Mouse (Mus musculus): ENCODE results near the gene Ikzf4. TPM values are rescaled to one million over a fixed set of nuclear protein-coding genes. Genes with fewer than 3 reads are reported as not detected.
A peak's percentile ranks its signal among the peaks of the same experiment; 100 is the strongest.
"Not testable (repeated sequence)": the region's sequence is repeated elsewhere in the genome, so short reads cannot be mapped to it uniquely, and the experiment has no call there.

Ikzf4 gene
- total RNA-seq, 4 experiments from 2014 or later: 1.6 to 10.8 (median 3.7) TPM

DNA sequence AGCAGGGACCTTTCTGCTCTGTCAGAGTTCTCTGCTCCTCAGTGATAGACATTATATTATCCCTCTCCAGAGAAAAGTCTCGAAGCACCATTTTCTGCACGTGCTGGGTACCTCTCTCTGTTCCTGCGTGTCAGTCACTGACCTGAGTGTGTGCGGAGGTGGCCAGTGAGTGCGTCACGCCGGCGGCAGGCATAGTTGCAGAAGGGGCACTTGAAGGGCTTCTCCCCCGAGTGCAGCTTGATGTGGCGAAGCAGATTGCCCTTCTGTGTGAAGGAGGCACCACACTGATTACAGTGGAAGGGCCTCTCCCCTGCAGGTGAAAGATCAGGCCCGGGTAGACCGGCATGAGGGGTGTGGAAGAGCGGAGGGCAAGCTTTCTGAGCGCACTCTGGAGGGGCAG, 5.8 kb downstream of the Ikzf4 start:
- no peak for DNase-seq

DNA sequence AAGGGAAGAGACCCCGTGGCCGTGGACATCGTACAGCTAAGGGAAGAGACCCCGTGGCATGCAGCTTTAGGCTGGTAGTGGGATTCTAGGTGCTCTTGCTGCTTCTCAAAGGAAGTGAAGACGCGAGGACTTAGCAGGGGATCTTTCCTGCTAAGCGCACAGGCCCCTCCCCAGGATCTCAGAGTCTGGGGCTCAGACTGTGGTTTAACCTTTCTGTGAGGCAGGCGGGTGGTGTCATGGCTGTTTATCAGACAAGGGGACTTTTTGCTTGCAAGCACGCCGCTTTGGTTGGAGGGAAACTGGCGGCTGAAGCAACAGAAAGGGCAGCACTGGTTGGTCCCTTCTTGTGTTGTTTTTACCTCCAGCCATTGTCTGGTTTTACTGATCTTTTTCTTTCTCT, 8.8 kb downstream of the Ikzf4 start:
- DNase-seq: no peak

DNA sequence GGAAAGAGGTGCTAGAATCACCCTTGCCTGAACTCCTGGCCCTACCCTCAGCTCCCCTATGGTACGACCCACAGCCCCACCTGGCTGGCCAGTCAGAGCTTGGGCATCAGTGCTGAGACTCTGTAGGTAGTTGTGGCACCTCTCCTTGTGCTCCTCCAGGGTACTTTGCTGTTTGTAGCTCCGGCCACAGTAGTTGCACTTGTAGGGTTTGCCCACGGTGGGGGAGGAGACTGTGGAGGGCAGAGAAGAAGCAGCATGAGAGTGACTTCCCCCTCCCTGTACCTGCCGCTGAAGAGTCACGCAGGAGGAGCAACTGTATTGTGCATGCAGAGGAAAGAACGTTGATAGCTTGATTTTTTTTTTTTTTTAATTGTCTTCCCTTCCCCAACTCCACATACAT, 9.2 kb downstream of the Ikzf4 start:
- no peak for DNase-seq

DNA sequence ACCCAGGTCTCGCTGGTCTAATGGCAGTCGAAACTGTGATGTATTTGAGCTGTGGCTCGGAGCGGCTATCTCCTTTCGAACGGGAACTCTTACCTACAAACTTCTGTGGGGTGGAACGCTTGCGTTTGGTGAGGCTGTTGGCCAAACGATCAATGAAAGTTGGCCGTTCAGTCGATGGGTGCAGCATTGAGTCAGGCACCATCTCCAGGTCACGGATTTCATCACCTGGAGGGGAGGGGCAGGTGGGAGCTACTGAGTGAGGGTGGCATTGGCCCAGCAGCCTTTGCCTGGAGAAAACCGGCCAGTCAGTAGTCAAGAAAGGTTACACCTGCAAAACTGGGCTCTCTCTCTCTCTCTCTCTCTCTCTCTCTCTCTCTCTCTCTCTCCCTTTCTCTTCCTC, 10.1 kb downstream of the Ikzf4 start:
- DNase-seq: no peak

DNA sequence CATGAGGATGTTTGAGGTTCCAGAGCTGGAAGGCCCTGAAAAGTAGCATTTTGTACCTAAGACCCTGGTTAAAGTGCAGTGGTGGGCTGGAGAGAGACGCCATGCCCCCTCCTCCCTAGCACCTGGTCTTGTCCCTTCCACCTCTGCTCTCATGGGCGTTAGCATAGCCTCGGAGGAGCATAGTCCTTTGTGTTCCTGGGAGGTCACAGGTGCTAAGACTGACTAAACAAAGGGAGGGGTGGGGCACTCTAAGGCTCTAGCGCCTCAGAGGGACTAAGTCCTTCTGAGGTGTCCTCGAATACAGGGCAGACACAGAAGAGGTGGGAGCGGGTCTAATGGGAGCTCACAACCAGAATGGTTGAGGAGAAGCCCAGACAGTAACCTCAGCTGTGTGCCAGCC, 14.2 kb downstream of the Ikzf4 start:
- no peak for DNase-seq

DNA sequence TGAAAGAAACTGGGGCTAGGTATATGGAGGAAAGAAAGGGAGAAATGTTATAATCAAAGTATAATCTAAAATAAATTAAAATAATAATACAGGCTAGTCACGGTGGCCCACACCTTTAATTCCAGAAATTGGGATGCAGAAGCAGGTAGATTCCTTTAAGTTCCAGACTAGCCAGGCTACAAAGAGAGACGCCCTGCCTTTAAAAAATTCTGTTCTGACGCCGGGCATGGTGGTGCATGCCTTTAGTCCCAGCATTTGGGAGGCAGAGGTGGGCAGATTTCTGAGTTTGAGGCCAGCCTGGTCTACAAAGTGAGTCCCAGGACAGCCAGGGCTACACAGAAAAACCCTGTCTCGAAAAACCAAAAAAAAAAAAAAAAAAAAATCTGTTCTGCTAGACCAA, 15.5 kb downstream of the Ikzf4 start:
- not testable (repeated sequence) for DNase-seq

DNA sequence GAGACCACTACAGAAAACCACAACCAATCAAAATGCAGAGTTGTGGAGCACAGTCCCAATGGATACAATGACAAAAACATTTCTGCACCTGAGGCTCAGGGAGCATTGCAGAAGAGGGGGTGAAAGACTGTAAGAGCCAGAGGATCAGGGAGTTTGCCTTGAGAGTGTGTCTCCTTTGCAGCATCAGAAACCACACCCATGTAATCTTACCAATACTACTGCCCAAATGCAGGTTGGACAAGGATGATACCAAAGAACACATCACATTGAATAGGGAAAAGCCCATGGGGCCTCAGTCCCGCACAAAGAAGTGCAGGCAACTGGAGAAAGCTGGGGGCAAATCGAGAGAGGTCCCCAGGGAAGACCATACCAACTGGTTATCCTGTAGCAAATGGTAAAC, 16.0 kb downstream of the Ikzf4 start:
- DNase-seq: no peak

DNA sequence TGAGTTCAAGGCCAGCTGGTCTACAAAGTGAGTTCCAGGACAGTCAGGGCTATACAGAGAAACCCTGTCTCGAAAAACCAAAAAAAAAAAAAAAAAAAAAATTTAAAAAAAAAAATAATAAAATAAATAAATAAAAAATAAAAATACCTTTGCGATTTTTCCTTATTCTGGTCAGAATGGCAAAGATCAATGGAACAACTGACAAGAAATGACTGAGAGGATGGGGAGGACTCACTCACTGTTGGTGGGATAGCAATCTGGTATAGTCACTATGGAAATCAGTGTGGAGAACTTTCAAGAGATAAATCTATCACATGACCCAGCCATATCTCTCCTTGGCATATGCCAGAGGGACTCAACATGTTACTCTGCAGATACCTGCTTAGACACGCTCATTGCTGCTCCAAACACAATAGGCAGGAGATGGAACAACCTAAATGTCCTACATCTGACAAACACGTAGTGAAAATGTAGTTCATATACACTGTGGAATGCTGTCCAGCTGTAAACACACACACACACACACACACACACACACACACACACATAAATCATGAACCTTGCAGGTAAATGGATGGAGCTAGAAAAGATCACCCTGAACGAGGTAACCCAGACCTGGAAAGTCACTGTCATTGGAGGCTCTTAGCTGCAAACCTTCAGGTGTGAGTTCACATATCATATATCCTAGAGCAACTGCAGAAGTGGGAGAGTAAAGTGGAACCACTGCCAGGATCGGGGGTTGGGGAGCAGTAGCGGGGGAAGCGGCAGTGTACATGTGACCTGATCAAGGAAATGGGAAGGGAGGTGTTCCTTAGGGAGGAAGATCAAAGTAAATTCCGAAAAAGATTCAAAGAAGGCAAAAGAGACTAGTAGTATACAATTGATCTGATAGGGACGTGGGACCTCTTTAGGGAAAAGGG, 18.1 kb downstream of the Ikzf4 start:
- DNase-seq: no peak

DNA sequence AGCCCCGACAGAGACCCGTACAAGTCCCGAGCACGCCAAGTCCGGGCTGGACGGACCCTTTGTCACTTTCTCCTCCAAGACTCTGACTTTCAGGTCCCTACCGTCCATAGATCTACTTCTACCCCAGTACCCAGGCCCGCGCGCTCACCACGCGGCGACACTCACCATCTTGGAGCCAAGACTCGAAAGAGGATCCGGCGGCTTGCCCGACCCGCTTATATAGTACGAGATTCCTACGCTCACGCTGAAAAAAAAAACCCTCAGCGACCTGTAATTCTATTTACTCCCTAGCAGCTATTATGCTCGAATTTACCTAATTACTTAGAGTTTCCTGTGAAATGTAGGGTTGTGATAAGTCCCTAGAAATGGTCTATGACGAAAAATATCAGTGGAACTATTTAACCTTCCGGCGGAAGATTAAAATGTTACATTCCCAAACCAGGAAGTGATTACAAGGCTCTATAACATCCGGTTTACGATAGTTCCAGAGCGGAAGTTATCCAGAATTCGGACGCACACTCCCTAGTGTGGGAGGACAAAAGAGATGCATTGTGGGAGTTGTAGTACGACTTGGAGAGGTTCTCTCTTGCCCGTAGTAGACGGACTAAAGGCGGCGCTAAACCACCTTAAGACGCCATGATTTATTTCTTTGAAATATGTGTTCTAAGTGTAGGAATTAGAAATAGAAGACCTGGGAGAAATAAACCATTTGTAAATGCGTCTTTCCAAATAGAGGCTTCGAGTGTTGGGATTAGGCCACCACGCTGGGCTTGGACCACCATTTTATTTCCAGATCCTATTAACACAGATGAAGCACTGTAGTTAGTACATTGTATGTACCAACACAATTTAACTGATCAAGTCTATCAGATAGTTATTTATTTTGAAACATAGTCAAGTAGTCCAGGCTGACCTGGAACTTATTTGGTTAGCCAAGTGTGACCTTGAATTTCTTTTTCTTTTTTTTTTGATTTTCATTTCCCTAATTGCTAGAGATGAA, 19.2 kb downstream of the Ikzf4 start, which contains the start of gene Rps26:
Gene Rps26 (minus strand): TSS at position 437 of the 1,000 bp plus-strand sequence.
- peak; percentile 91 for DNase-seq

DNA sequence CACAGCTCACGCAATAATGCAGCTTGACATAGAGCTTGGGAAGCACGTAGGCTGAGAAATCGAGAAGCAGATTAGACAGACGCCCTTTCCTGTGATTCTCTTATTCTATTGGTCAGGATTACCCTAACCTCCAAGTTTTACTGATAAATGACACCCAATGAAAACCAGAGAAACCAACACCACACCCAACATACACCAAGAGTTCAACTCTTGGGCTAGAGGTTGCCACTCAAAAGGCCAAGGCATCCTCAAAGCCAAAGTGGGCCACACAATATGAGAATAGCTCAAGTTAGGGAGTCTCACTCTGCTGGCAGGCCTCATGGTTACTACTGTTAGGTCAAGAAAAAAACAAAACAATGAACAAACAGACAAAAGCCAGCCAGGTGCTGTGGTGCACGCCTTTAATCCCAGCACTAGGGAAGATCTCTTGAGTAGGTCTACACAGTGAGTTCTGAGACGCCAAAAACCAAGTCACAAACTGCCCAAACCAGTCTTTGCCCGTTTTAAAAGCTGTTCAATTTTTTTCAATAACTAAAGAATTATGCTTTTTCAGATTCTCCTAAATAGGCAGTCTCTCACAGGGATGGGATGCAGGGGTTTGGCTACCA, 20.4 kb downstream of the Ikzf4 start:
- no peak for DNase-seq

DNA sequence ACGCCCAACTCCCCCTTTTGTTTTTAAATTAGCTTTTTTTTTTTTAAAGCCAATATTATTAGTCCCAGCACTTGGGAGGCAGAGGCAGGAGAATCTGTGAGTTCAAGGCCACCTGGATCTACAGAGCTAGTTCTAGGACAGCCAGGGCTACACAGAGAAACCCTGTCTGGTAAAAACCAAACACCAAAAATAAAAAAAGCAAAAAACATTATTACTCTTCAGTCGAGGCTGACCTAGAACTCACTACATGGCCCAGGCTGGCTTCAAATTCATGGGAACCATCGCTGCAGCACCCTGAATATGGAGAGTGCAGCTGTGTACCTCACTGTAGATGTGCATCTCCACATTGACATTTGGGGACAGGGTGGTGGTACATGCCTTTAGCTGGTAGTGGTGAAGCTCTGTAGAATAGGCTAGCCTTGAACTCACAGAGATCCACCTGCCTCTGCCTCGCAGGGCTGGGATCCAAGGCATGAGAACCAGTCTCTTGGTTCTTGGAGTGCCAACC, 22.6 kb downstream of the Ikzf4 start:
- not testable (repeated sequence) for DNase-seq

DNA sequence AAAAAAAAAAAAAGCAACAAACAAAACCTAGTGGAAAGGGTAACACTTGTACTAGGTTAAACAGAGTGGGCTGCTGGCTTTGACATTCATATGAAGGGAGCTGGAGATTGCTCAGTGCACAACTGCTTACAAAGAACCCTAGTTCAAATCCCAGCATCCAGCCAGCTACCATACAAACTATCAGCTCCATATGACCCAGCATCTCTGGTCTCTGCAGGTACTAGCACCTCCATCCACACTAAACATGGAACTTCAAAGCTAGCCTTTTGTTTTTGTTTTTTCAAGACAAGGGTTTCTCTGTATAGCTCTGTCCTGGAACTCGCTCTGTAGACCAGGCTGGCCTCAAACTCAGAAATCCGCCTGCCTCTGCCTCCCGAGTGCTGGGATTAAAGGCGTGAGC, 23.1 kb downstream of the Ikzf4 start:
- no peak for DNase-seq

DNA sequence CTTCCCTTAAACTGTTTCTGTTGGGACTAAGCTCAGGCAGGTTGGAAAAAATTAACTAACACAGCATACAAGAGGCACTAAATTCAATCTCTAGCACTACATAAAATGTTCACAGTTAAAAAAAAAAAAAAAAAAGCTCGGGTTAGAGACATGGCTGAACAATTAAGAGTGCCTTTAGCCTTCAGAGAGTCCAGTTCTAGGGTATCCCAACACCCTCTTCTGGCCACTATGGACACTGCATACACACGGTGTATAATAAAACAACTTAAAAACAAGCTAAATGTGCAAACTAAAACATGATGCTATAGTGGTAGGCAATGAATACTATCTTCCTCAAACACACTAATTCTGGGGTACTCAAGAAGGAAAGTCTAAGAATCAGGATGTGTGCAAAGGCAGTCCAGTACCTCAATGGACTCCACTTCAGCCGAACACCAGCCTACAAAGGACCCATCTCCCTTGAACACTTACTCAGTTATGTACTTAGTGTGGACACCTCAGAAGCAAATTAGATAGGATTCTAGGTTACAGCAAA, 23.7 kb downstream of the Ikzf4 start:
- DNase-seq: no peak

DNA sequence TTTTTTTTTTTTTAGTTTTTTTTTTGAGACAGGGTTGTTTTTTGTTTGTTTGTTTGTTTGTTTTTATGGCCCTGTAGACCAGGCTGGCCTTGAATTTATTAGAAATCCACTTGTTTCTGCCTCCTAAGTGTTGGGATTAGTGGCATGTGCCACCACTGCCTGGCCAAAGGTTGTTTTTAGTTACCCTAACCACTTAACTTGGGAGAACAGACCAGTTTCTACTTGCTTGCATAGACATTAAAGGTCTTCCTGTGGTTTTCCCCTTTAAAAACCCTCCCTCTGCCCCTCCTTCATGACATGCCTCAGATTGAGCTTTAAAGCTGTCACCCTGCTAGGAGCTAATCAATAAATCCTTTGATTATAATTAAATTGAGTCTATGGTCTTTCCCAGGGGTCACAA, 25.6 kb downstream of the Ikzf4 start:
- DNase-seq: no peak

DNA sequence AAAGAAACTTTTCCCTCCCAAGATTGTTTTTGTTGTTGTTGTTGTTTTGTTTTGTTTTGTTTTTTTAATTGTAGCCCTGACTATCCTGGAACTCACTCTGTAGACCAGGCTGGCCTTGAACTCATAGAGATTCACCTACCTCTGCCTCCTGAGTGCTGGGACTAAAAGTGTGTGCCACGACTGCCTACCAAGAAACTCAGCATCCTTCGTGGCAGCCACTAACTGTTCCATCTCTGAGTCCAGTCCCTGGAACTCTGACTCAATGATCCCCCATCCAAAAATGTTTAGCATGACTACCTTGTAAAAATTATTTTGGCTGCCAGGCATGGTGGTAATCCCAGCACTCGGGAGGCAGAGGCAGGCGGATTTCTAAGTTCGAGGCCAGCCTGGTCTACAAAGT, 26.6 kb downstream of the Ikzf4 start:
- DNase-seq: not testable (repeated sequence)

DNA sequence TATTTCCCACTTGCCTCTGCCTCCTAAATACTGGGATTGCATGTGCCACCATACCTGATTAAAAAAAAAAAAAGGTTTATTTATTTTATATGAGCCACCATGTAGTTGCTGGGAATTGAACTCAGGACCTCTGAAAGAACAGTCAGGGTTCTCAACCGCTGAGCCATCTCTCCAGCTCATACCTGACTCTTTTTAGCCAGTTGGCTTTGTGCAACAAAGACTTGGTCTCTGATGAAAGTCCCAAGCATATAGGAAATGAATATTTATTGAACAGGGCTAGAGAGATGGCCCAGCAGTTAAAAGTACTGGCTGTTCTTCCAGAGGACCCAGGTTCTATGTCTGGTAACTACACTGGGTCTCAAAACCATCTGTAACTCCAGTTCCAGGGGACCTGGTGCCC, 27.2 kb downstream of the Ikzf4 start:
- no peak for DNase-seq

DNA sequence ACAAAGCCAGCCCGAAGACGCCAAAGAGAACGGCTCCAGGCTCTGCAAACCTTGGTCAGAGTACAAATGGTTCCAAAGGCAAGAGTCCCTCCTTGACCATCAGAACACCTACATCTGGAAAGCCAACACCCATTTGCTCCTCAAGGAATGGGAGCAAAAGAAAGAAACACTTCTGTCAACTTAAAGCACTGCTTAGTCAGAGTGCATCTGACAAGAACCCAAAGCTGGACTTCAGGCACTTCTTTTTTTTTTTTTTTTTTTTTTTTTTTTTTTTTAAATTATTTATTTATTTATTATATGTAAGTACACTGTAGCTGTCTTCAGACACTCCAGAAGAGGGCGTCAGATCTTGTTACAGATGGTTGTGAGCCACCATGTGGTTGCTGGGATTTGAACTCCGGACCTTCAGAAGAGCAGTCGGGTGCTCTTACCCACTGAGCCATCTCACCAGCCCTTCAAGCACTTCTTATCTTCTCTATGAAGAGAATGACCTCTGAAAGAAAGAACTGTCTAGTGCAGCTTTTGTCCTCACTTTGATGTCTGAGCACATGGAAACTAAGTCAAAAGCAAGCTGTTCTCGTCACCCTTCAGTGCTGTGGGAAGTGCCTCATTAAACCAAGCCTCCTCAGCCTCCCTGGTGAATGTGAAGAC, 29.9 kb downstream of the Ikzf4 start:
- DNase-seq: not testable (repeated sequence)

DNA sequence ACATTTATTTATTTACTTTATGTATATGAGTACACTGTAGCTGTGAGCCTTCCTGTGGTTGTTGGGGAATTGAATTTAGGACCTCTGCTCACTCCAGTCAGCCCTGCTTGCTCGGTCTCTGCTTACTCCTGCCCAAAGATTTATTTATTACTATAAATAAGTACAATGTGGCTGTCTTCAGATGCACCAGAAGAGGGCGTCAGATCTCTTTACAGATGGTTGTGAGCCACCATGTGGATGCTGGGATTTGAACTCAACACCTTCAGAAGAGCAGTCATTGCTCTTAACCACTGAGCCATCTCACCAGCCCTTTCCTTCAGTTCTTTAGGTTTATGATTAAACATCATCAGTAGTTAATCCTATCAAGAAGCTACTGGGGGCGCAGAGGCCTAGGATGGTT, 30.9 kb downstream of the Ikzf4 start:
- no peak for DNase-seq

DNA sequence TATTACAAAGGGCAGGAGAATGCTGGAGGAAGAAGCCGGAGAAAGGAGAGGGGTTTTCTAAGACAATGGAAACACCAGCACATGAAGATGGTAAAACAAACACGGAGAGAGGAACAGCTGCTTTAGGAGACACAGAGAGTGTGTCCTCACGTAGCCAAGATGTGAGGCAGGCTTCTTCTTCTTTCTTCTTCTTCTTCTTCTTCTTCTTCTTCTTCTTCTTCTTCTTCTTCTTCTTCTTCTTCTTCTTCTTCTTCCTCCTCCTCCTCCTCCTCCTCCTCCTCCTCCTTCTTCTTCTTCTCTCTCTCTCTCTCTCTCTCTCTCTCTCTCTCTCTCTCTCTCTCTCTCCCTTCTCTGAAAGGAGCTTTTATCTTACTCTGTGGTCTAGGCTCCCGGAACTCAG, 32.0 kb downstream of the Ikzf4 start:
- DNase-seq: not testable (repeated sequence)

DNA sequence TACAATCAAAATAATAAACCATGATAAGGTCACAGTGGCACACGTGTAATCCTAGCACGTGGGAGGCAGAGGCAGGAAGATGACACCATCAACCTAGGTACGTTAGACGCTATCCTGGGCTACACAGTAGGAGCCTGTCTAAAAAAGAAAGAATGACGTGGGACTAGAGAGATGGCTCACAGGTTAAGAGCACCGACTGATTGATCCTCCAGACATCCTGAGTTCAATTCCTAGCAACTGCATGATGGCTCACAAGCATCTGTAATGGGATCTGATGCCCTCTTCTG, 32.7 kb downstream of the Ikzf4 start:
- DNase-seq: no peak

DNA sequence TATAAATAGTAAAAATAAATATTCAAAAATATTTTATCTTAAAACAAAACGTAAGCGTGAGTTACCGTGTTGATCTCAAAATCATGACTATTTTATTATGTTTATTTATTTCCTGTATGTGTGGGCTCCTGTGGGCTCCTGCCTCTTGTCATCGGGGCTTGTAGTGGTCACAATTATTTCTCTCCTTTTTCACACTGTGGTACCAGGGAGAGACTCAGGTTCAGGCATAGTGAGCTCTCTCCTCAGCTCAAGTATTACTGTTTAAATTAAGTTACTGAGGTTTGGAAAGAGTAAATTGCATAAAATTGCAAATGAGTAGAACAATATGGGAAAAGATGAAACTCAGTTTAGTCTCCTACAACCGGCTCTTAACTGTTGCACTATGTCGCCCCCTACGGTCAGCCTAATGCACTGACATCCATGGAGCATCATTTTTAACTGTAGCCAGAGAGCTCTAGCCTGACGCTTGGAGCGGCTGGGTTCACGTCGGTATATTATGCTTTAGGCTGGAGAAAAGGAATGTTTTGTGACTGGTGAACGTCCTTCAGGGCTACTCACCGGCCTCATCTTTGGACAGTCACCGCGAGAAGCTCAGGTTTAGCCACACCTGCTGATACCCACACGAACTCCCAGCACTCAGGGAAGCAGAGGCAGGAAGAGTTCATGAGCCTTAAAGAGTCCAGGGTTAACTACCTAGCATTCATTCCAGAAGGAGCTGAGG, 33.2 kb downstream of the Ikzf4 start:
- DNase-seq: peak; percentile 43

Measured in adrenal gland, adult 8-10 months (tissue).